Mouse (Mus musculus) liver, adult 2 months (tissue): ENCODE data around the gene Taf4. TPM values are rescaled to one million over a fixed set of nuclear protein-coding genes. Genes with fewer than 3 reads are reported as not detected.
A peak's percentile ranks its signal among the peaks of the same experiment; 100 is the strongest.

ENCODE experiments used
- DNase-seq: peaks from one replicate; pipeline ENCODE4 v3.0.0-alpha.2; 2011; ENCODE audit warnings: low read depth, low spot score; ENCODE audit errors: extremely low read depth
- H3K27ac ChIP-seq: fragments of 200-500 bp; replicated peaks from 2 replicates; pipeline ENCODE4 v1.5.1; 2012; ENCODE audit warnings: low read depth, mild to moderate bottlenecking, control low read depth, inconsistent platforms, low read length; ENCODE audit not compliant: insufficient read depth
- H3K27me3 ChIP-seq: fragments of 200-500 bp; 2 replicates; pipeline ENCODE4 v1.6.1; 2012; ENCODE audit warnings: mild to moderate bottlenecking, moderate library complexity, low read length, inconsistent platforms; ENCODE audit not compliant: control insufficient read depth, insufficient read depth
- H3K36me3 ChIP-seq: fragments of 200-500 bp; 2 replicates; pipeline ENCODE4 v1.6.1; 2012; ENCODE audit warnings: low read length, inconsistent platforms; ENCODE audit not compliant: control insufficient read depth, insufficient read depth
- H3K4me1 ChIP-seq: fragments of 200-500 bp; 2 replicates; pipeline ENCODE4 v1.6.1; 2011; ENCODE audit warnings: low read length; ENCODE audit not compliant: control insufficient read depth, insufficient read depth
- H3K4me3 ChIP-seq: fragments of 200-500 bp; 2 replicates; pipeline ENCODE4 v1.5.1; 2011; ENCODE audit warnings: low read depth, mild to moderate bottlenecking, control low read depth, low read length, moderate library complexity; ENCODE audit not compliant: insufficient read depth
- H3K79me2 ChIP-seq: fragments of 200-500 bp; 2 replicates; pipeline ENCODE4 v1.6.1; 2012; ENCODE audit warnings: inconsistent platforms, mild to moderate bottlenecking, low read length, moderate library complexity; ENCODE audit not compliant: control insufficient read depth, insufficient read depth
- H3K9ac ChIP-seq: fragments of 200-500 bp; 2 replicates; pipeline ENCODE4 v1.6.1; 2012; ENCODE audit warnings: low read depth, mild to moderate bottlenecking, control low read depth, inconsistent platforms, low read length
- CTCF ChIP-seq: fragments of 200-500 bp; IDR thresholded peaks from 2 replicates; pipeline ENCODE4 v1.5.1; 2011; ENCODE audit warnings: low read depth, low read length, control low read depth
- POLR2A ChIP-seq: fragments of 200-500 bp; IDR thresholded peaks from 2 replicates; pipeline ENCODE4 v1.6.1; 2011; ENCODE audit warnings: low read length, control low read depth; ENCODE audit not compliant: insufficient read depth; ENCODE audit errors: extremely low read depth
- WGBS: fragments of 180-500 bp; shearing (Covaris S2); methylation state at CpG from one replicate; pipeline ENCODE4 v1.1.7; 2018; 5-methylcytosine and 5-hydroxymethylcytosine counted together
- polyA plus RNA-seq: library from polyadenylated mRNA; depleted of rRNA; stranded (reverse); fragments of >200 nt; gene quantifications from 2 replicates; pipeline ENCODE4 v1.2.3, GENCODE M21; 2012
- total RNA-seq: library from RNA; depleted of rRNA; stranded (reverse); fragments of >200 nt; gene quantifications from 2 replicates; pipeline ENCODE4 v1.2.3, GENCODE M21; 2014

The Taf4 gene
- total and polyA plus RNA-seq, 2 experiments = 4.0 to 4.3 TPM

DNA sequence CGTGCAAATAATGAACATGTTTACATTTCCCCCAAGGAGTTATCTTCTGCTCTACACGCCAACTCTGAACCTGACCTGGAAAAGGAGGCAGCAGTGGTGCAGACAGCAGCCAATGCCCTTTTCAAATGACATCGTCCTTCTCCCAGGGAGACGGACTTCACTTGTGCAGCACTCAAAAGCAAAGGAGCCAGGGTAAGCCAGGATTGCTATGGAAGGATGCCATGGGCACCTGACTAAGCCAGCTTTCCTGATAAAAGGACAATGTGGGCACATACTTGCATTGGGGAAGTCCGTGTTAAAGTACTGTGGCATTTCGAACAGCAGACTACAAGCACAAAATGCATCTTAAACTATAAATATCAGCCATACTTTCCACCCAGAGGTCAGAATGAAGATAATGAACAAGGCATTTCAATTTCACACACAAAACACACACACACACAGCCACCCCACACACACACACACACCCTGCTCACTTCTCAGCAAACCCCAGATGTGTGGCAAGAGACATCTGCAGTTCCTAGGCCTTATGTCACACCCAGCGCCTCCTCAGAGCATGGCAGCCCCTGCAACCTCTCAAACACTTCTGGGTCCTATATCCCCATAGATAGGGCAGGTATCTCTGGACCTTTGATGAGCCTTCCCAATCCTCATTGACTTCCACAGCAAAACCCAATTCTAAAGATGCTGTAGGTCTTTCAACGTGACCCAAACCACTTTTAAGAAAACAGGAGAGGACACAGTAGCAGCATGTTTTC, 2.4 kb downstream of the Taf4 start:
- no peaks in the 10 kb centered on the region for H3K27me3 ChIP-seq
- peak; percentile 71 for DNase-seq
- H3K36me3 ChIP-seq = no peaks in the 10 kb centered on the region
- TF ChIP-seq POLR2A = no peak
- no peak for TF ChIP-seq CTCF
- no peak overlapping the region for H3K9ac ChIP-seq
- H3K4me1 ChIP-seq = peaks cover 31% of the 10 kb centered on the region
- H3K4me3 ChIP-seq = no peak overlapping the region
- H3K27ac ChIP-seq = no peak overlapping the region
- peaks cover 49% of the 10 kb centered on the region for H3K79me2 ChIP-seq
- 27% methylated on average over 8 of the region's 8 CpGs for WGBS

DNA sequence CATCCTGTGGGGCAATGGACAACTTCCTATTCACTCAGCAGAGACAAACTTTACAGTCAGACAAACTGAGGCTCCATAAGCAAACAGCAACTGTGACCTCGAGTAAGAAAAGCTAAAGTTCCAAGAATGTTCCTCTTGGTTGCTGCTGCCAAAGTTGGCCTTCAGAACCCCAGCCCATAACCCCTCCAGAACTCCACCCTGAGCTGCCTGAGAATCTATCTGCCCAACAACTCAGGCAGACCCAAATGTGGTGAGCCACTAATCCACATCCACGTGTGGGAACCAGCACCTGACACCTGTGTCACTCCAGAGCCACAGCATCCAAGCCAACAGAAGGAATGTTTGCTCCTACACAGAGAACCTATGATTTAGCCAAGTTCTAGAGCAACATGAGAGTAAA, 4.0 kb downstream of the Taf4 start:
- H3K4me3 ChIP-seq = no peak overlapping the region
- DNase-seq = no peak
- H3K36me3 ChIP-seq = no peaks in the 10 kb centered on the region
- H3K27me3 ChIP-seq = no peaks in the 10 kb centered on the region
- peaks cover 58% of the 10 kb centered on the region for H3K79me2 ChIP-seq
- H3K9ac ChIP-seq = no peak overlapping the region
- no peak for TF ChIP-seq POLR2A
- TF ChIP-seq CTCF = no peak
- WGBS = 18% methylated on average over 2 of the region's 2 CpGs
- H3K27ac ChIP-seq = no peak overlapping the region
- H3K4me1 ChIP-seq = peaks cover 33% of the 10 kb centered on the region

DNA sequence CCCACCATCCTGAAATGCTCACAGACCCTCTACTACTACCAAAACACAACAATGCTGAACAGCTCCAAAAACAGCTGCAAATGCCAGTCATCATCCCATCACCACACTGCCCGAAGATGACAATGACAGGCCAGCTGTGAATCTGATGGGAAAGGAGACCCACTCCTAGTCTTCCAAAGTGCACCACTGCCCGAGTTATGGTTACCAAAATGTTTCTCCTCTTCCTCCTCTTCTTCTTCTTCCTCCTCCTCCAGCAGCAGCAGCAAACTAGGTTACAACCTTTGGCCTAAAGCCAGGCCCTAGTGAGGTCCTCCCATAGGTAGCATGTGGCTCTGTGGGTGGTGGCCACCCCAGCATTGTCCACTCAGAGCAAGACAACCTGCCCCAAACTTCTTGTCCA, 4.6 kb downstream of the Taf4 start:
- Histone ChIP-seq H3K4me3 (no peak overlapping the region), H3K27me3 (no peaks in the 10 kb centered on the region), H3K27ac (no peak overlapping the region), H3K79me2 (peaks cover 62% of the 10 kb centered on the region), H3K36me3 (no peaks in the 10 kb centered on the region), H3K4me1 (peaks cover 36% of the 10 kb centered on the region), H3K9ac (no peak overlapping the region)
- no peak for DNase-seq
- WGBS = 81% methylated on average over 2 of the region's 2 CpGs
- no peak for TF ChIP-seq CTCF
- TF ChIP-seq POLR2A = no peak

DNA sequence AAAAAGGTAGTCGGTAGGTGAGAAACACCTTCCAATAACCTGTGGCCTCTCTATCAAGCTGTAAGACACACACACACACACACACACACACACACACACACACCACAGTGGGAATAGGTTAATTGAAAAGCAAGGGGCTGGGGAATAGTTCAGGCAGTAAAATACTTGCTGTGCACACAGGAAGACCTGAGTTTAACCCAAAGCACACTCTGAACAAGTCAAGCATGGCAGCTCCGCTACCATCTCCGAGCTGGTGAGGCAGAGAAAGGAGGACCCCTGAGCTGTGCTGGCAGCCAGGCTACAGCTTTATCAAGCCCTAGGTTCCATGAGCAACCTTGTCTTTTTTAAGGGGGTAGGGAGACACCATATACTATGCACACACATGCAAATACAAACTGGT, 7.3 kb downstream of the Taf4 start:
- H3K79me2 ChIP-seq = peaks cover 77% of the 10 kb centered on the region
- WGBS = 96% methylated on average over 3 of the region's 3 CpGs
- H3K36me3 ChIP-seq = no peaks in the 10 kb centered on the region
- no peak for TF ChIP-seq CTCF
- no peak for TF ChIP-seq POLR2A
- H3K27ac ChIP-seq = no peak overlapping the region
- DNase-seq = no peak
- H3K4me3 ChIP-seq = no peak overlapping the region
- H3K27me3 ChIP-seq = no peaks in the 10 kb centered on the region
- H3K4me1 ChIP-seq = peaks cover 45% of the 10 kb centered on the region
- no peak overlapping the region for H3K9ac ChIP-seq

DNA sequence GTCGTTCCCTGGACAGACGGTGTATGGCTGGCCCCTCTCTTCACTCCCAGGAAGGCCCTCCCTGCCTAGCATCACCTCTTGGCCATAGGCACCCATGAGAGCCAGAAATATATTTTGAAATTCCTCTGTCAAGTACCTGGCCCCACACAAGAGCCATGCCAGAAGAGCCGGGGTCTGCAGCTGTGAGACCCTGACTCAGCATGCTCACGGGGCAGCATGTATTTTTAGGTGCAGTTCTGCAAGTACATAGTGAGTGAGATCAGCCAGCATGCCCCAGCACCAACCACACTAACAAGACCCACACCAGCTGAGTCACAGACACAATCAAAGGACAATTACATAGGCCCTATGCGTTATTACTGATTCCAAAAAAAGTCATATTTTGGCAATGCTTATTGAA, 8.8 kb downstream of the Taf4 start:
- peaks cover 31% of the 10 kb centered on the region for H3K4me1 ChIP-seq

DNA sequence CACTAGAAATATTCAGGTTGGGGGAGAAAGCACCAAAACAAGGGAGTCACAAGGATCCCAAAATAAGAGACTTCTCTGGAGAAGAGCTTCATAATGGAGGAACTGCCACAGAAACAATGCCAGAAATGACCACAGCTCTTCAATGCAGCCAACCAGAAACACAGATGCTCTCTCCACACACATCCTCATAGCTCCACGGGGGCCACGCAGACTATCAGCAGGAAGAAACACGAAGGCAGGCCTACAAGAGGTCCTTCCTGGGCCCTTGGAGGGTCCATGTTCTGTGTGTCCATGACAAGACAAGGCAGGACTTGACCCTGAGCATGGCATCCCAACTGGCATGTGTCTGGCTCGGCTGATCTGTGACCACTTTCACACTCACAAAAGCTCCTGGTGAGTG, 15.0 kb downstream of the Taf4 start:
- no peak overlapping the region for H3K4me3 ChIP-seq
- no peak overlapping the region for H3K9ac ChIP-seq
- TF ChIP-seq POLR2A = no peak
- no peak for TF ChIP-seq CTCF
- WGBS = 83% methylated on average over 4 of the region's 4 CpGs
- H3K27me3 ChIP-seq = no peaks in the 10 kb centered on the region
- peaks cover 76% of the 10 kb centered on the region for H3K79me2 ChIP-seq
- no peak for DNase-seq
- H3K36me3 ChIP-seq = no peaks in the 10 kb centered on the region
- no peak overlapping the region for H3K27ac ChIP-seq
- H3K4me1 ChIP-seq = peaks cover 38% of the 10 kb centered on the region

More for the DNA sequence above, 8.8 kb downstream of the Taf4 start:
- no peaks in the 10 kb centered on the region for H3K27me3 ChIP-seq
- H3K9ac ChIP-seq = no peak overlapping the region
- peaks cover 82% of the 10 kb centered on the region for H3K79me2 ChIP-seq
- TF ChIP-seq CTCF (no peak), POLR2A (no peak)
- DNase-seq = no peak
- H3K27ac ChIP-seq = no peak overlapping the region
- no peaks in the 10 kb centered on the region for H3K36me3 ChIP-seq
- WGBS = 80% methylated on average over 5 of the region's 5 CpGs
- no peak overlapping the region for H3K4me3 ChIP-seq
